Mouse (Mus musculus) C3H10T1/2 (cell line): ENCODE data around the gene Pcolce2. TPM values are rescaled to one million over a fixed set of nuclear protein-coding genes. Genes with fewer than 3 reads are reported as not detected.

Experiments used
- polyA plus RNA-seq, 2 experiments: library from polyadenylated mRNA; unstranded; fragments of >200 nt; fragmentation: generic; extraction: Trizol; gene quantifications; one replicate each; pipeline ENCODE4 v1.2.1; 2012; ENCODE audit warnings: missing spikeins in 2 of 2

Pcolce2 gene
- polyA plus RNA-seq, result 10 to 100 TPM in 1 of 2 experiments, 1 to 10 TPM in 1; 1.2 to 12.8 TPM

GRCm38 (mm10) chr9:95637271-95638181 is at the start of gene Pcolce2:
Gene Pcolce2 (plus strand): TSS chr9:95637601.

Other genes with a start within 250 kb of the Pcolce2 start
- gene Chst2, start 230.9 kb upstream of the Pcolce2 start, polyA plus RNA-seq, result 10 to 100 TPM in 1 of 2 experiments, 1 to 10 TPM in 1; 1.1 to 14.4 TPM
- 1 to 10 TPM; 1.4 to 5.5 TPM for gene U2surp, start 125.6 kb upstream of the Pcolce2 start, polyA plus RNA-seq
- not detected for gene Paqr9, start 77.9 kb upstream of the Pcolce2 start, polyA plus RNA-seq
- gene Trpc1, start 112.8 kb downstream of the Pcolce2 start, polyA plus RNA-seq, result under 1 TPM; 0.06 to 0.28 TPM
- under 1 TPM in 1 of 2 experiments, not detected in 1; 0.06 TPM for gene Pls1, start 207.7 kb downstream of the Pcolce2 start, polyA plus RNA-seq
- gene Atr, start 220.0 kb downstream of the Pcolce2 start, polyA plus RNA-seq, result 1 to 10 TPM in 1 of 2 experiments, under 1 TPM in 1; 0.21 to 1.1 TPM